In genomic region chr8:13676302-13676700, GRCm38 (mm10) we compare ENCODE assay signal across 8 mouse cellular contexts. TPM values are rescaled to one million over a fixed set of nuclear protein-coding genes. Genes with fewer than 3 reads are reported as not detected.
DNase-seq lines count a peak whose midpoint lies in the region; ATAC-seq lines count a peak whose summit lies in the region.

No protein-coding gene starts in this region.

- peak overlapping the region; percentile 72 for H3K9ac ChIP-seq in embryonic facial prominence, embryonic 14.5 days (ENCODE audit: low read depth, low read length)
- peak overlapping the region; percentile 73 for H3K9ac ChIP-seq in midbrain, embryonic 16.5 days (ENCODE audit: low read depth, low read length)
- H3K9ac ChIP-seq in stomach, embryonic 14.5 days (replicated peaks; ENCODE audit: low read depth, low read length), result peak overlapping the region; percentile 31

- H3K36me3 ChIP-seq in embryonic facial prominence, embryonic 14.5 days (ENCODE audit: control insufficient read depth, insufficient read depth, low read length), result no peaks in the 10 kb centered on the region
- no peaks in the 10 kb centered on the region for H3K36me3 ChIP-seq in heart, embryonic 10.5 days
- no peaks in the 10 kb centered on the region for H3K36me3 ChIP-seq in midbrain, embryonic 16.5 days (ENCODE audit: control insufficient read depth, insufficient read depth, low read length)
- H3K36me3 ChIP-seq in stomach, embryonic 14.5 days (ENCODE audit: control insufficient read depth, insufficient read depth, low read length), result no peaks in the 10 kb centered on the region

- DNase-seq in B cell, adult 2 months, result peak; percentile 55 to 58
- DNase-seq in adrenal gland, postnatal 14 days, result peak; percentile 83
- peak; percentile 82 for DNase-seq in embryonic facial prominence, embryonic 14.5 days (ENCODE audit: low spot score)
- peak; percentile 87 for DNase-seq in heart, embryonic 10.5 days (ENCODE audit: low spot score)
- peak; percentile 73 for DNase-seq in kidney, adult 9 months
- peak; percentile 27 for DNase-seq in liver

- peaks cover 4% of the 10 kb centered on the region; the same call in 1 of the 2 replicates for H3K27me3 ChIP-seq in embryonic facial prominence, embryonic 14.5 days (replicated peaks; ENCODE audit: control insufficient read depth, insufficient read depth, low read length)
- peaks cover 14% of the 10 kb centered on the region for H3K27me3 ChIP-seq in heart, embryonic 10.5 days (ENCODE audit: insufficient read depth, poor library complexity, severe bottlenecking)
- no peaks in the 10 kb centered on the region for H3K27me3 ChIP-seq in midbrain, embryonic 16.5 days (ENCODE audit: control insufficient read depth, insufficient read depth, low read depth, low read length)
- H3K27me3 ChIP-seq in stomach, embryonic 14.5 days (ENCODE audit: control insufficient read depth, insufficient read depth, low read length), result 0 out of 2 replicates have a peak, but pooled peaks cover 4% of the 10 kb centered on the region

- peak overlapping the region; percentile 78; the same call in 1 of the 2 replicates for H3K27ac ChIP-seq in embryonic facial prominence, embryonic 14.5 days (replicated peaks; ENCODE audit: low read depth, low read length)
- peak overlapping the region; percentile 91 for H3K27ac ChIP-seq in heart, embryonic 10.5 days
- H3K27ac ChIP-seq in midbrain, embryonic 16.5 days (ENCODE audit: low read length), result peak overlapping the region; percentile 88
- H3K27ac ChIP-seq in stomach, embryonic 14.5 days (ENCODE audit: low read length), result peak overlapping the region; percentile 73; the same call in 1 of the 2 replicates

- under 1% methylated on average over 12 of the region's 12 CpGs for WGBS in embryonic facial prominence, embryonic 14.5 days
- WGBS in heart, embryonic 10.5 days, result under 1% methylated on average over 12 of the region's 12 CpGs
- WGBS in midbrain, embryonic 16.5 days, result 1% methylated on average over 12 of the region's 12 CpGs
- 2% methylated on average over 12 of the region's 12 CpGs for WGBS in stomach, embryonic 14.5 days

- H3K4me2 ChIP-seq in embryonic facial prominence, embryonic 14.5 days (ENCODE audit: low read depth, low read length), result peak overlapping the region; percentile 88
- peak overlapping the region; percentile 82 for H3K4me2 ChIP-seq in midbrain, embryonic 16.5 days (ENCODE audit: low read length)
- H3K4me2 ChIP-seq in stomach, embryonic 14.5 days (replicated peaks; ENCODE audit: low read depth, low read length), result peak overlapping the region; percentile 77

- H3K9me3 ChIP-seq in embryonic facial prominence, embryonic 14.5 days (ENCODE audit: control insufficient read depth, low read length), result no peaks in the 10 kb centered on the region
- no peaks in the 10 kb centered on the region for H3K9me3 ChIP-seq in heart, embryonic 10.5 days
- no peaks in the 10 kb centered on the region for H3K9me3 ChIP-seq in midbrain, embryonic 16.5 days (replicated peaks; ENCODE audit: control insufficient read depth, low read length, poor library complexity, severe bottlenecking)
- H3K9me3 ChIP-seq in stomach, embryonic 14.5 days (ENCODE audit: control insufficient read depth, low read depth, low read length), result no peaks in the 10 kb centered on the region

- no peak for ATAC-seq in embryonic facial prominence, embryonic 14.5 days (ENCODE audit: low read depth)
- 0 out of 2 replicates have a peak, but pooled peaks have one; percentile 14 for ATAC-seq in midbrain, embryonic 16.5 days
- ATAC-seq in stomach, embryonic 14.5 days (ENCODE audit: insufficient number of reproducible peaks, insufficient read depth, low FRiP score, low read depth), result no peak

- H3K4me1 ChIP-seq in embryonic facial prominence, embryonic 14.5 days (ENCODE audit: control insufficient read depth, insufficient read depth, low read length), result peaks cover 11% of the 10 kb centered on the region; the same call in 1 of the 2 replicates
- H3K4me1 ChIP-seq in heart, embryonic 10.5 days, result peaks cover 75% of the 10 kb centered on the region
- H3K4me1 ChIP-seq in midbrain, embryonic 16.5 days (ENCODE audit: control insufficient read depth, insufficient read depth, low read length), result peaks cover 26% of the 10 kb centered on the region
- peaks cover 18% of the 10 kb centered on the region for H3K4me1 ChIP-seq in stomach, embryonic 14.5 days (ENCODE audit: control insufficient read depth, insufficient read depth, low read length)

- peak overlapping the region; percentile 85 for H3K4me3 ChIP-seq in embryonic facial prominence, embryonic 14.5 days (ENCODE audit: low read depth, low read length)
- peak overlapping the region; percentile 88 for H3K4me3 ChIP-seq in heart, embryonic 10.5 days
- peak overlapping the region; percentile 91 for H3K4me3 ChIP-seq in midbrain, embryonic 16.5 days (ENCODE audit: low read depth, low read length)
- H3K4me3 ChIP-seq in stomach, embryonic 14.5 days (ENCODE audit: low read depth, low read length), result peak overlapping the region; percentile 65

RNA-seq across cellular contexts. Expression of gene Rasa3, which starts 1.1 kb away (rescaled TPM):
- 29.4 and 39.3 TPM in 2 replicates for total RNA-seq in adrenal gland, postnatal 14 days (2021)
- 39.4 and 40.2 TPM in 2 replicates for polyA plus RNA-seq in embryonic facial prominence, embryonic 14.5 days (2014; fragmentation: Nextera tagmentation; extraction: Ambion mirVana)
- polyA plus RNA-seq in heart, embryonic 10.5 days (2016; fragmentation: Nextera tagmentation; extraction: Ambion mirVana), result 33.0 and 48.0 TPM in 2 replicates
- polyA plus RNA-seq in midbrain, embryonic 16.5 days (2015; fragmentation: Nextera tagmentation; extraction: Ambion mirVana), result 29.3 and 33.2 TPM in 2 replicates
- polyA plus RNA-seq in stomach, embryonic 14.5 days (2014; fragmentation: Nextera tagmentation; extraction: Ambion mirVana), result 23.0 and 27.7 TPM in 2 replicates

RNA-seq across cellular contexts. Expression of gene Cfap97d2, which starts 29.4 kb away (rescaled TPM):
- not detected in 2 replicates for total RNA-seq in adrenal gland, postnatal 14 days (2021)
- polyA plus RNA-seq in embryonic facial prominence, embryonic 14.5 days (2014; fragmentation: Nextera tagmentation; extraction: Ambion mirVana), result 0.10 and 0.25 TPM in 2 replicates
- not detected in 2 replicates for polyA plus RNA-seq in heart, embryonic 10.5 days (2016; fragmentation: Nextera tagmentation; extraction: Ambion mirVana)
- polyA plus RNA-seq in midbrain, embryonic 16.5 days (2015; fragmentation: Nextera tagmentation; extraction: Ambion mirVana), result 1.4 and 1.9 TPM in 2 replicates
- polyA plus RNA-seq in stomach, embryonic 14.5 days (2014; fragmentation: Nextera tagmentation; extraction: Ambion mirVana), result 0.12 TPM in 1 of 2 replicates, not detected in the other

Comparison
In these comparisons a context has a peak if more than half of its experiments do, and no peak if none do; other contexts are left out.
1. DNase-seq: peak in every context shown above with its lines; median percentile 87 in heart, embryonic 10.5 days; 83 in adrenal gland, postnatal 14 days; 82 in embryonic facial prominence, embryonic 14.5 days; 73 in kidney, adult 9 months; 56 in B cell, adult 2 months; 27 in liver.